Comparison of ENCODE assay signal across 18 mouse cellular contexts in the genomic region with DNA sequence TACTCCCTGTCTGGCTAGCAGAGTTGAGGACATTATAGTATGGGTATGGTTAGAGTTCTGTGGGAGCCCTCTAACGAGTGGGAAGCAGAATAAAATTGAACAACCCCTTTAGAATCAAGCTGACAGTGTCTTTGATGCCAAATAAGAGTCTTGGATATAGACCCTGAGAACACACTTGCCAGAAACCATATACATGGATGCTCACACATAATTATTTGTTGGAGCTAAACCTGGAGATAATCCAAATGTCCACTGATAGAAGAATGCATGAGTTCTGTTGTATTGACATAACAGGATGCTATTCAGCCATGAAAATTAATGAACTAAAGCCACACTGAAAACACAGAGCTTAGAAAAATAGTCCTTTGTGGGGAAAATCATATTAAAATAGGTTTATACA.
"Had no signal": no experiment of that assay in that cellular context is flagged by ENCODE, and none has a peak within 500 bp of the region (broad histone marks: within the 10 kb centered on the region; RNA-seq: fewer than 3 reads in every experiment).

No protein-coding gene starts in this region.

- H3K9me3 ChIP-seq: kidney, embryonic 15.5 days; lung, embryonic 15.5 days; midbrain, embryonic 10.5 days; midbrain, embryonic 15.5 days; neural tube, embryonic 12.5 days; neural tube, embryonic 15.5 days had no signal

- H3K4me3 ChIP-seq: kidney, embryonic 15.5 days; left cerebral cortex, adult 2 months; liver, embryonic 13.5 days; lung, embryonic 15.5 days; megakaryocyte, embryonic 14.5 days; midbrain, embryonic 10.5 days; midbrain, embryonic 15.5 days; neural tube, embryonic 12.5 days; neural tube, embryonic 15.5 days had no signal

- H3K36me3 ChIP-seq: kidney, embryonic 15.5 days; liver, embryonic 13.5 days; lung, embryonic 15.5 days; midbrain, embryonic 10.5 days; midbrain, embryonic 15.5 days; neural tube, embryonic 12.5 days; neural tube, embryonic 15.5 days had no signal

- ATAC-seq: midbrain, embryonic 15.5 days had no signal

- H3K27me3 ChIP-seq: kidney, embryonic 15.5 days; liver, embryonic 13.5 days; lung, embryonic 15.5 days; megakaryocyte, embryonic 14.5 days; midbrain, embryonic 15.5 days; neural tube, embryonic 12.5 days; neural tube, embryonic 15.5 days had no signal

- DNase-seq: kidney, adult 8-10 months; kidney, postnatal 10 days; kidney, postnatal 36 days; layer of hippocampus, postnatal 36 days; liver, embryonic 13.5 days; lung, postnatal 10 days; lung, postnatal 36 days; thymus, adult 18-20 months; thymus, postnatal 14 days; thymus, postnatal 4 days had no signal

- H3K4me2 ChIP-seq: kidney, embryonic 15.5 days; liver, embryonic 13.5 days; lung, embryonic 15.5 days; midbrain, embryonic 15.5 days; neural tube, embryonic 12.5 days; neural tube, embryonic 15.5 days had no signal

- H3K9ac ChIP-seq: kidney, embryonic 15.5 days; liver, embryonic 13.5 days; lung, embryonic 15.5 days; midbrain, embryonic 15.5 days; neural tube, embryonic 12.5 days; neural tube, embryonic 15.5 days had no signal

- H3K27ac ChIP-seq: kidney, embryonic 15.5 days; left cerebral cortex, adult 2 months; liver, embryonic 13.5 days; lung, embryonic 15.5 days; midbrain, embryonic 10.5 days; midbrain, embryonic 15.5 days; neural tube, embryonic 12.5 days; neural tube, embryonic 15.5 days had no signal

- H3K4me1 ChIP-seq: kidney, embryonic 15.5 days; liver, embryonic 13.5 days; lung, embryonic 15.5 days; megakaryocyte, embryonic 14.5 days; midbrain, embryonic 10.5 days; midbrain, embryonic 15.5 days; neural tube, embryonic 12.5 days had no signal
